Mouse (Mus musculus) heart, postnatal 0 days (tissue): ENCODE data around the gene Dcp1a.

Experiments used
- CTCF ChIP-seq: IDR thresholded peaks from 2 replicates; pipeline ENCODE4 v1.5.1; 2016; ENCODE audit warnings: antibody characterized with exemption, control low read depth, low read depth
- EP300 ChIP-seq: IDR thresholded peaks from 2 replicates; pipeline ENCODE4 v1.6.1; 2016; ENCODE audit warnings: antibody characterized with exemption, low read depth

GRCm38 (mm10) chr14:30439915-30440314 is 39.4 kb upstream of the Dcp1a start:
- TF ChIP-seq CTCF: no peak
- no peak for TF ChIP-seq EP300
